Comparison of ENCODE assay signal across 10 mouse cellular contexts in the genomic region with DNA sequence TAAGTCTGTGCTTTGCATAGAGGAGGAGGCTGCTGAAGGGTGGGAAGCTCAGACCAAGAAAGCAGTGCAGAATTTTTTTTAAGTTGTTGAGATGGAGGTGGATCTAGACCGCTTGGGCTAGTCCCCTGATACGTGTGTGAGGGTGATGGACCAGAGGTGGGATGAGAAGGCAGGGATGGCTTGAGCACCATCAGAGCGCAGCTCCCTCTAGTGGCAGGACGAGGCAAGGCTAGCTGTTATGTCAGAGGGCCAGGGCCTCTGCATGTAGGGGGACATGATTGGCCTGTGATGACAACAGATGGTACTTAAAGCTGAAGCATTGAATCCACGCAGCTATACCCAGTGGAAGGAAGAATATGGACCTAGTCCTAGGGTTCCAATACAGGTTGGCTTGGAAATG. TPM values are rescaled to one million over a fixed set of nuclear protein-coding genes. Genes with fewer than 3 reads are reported as not detected.
DNase-seq lines count a peak whose midpoint lies in the region; ATAC-seq and TF ChIP-seq lines count a peak whose summit lies in the region.
"Had no signal": no experiment of that assay in that cellular context is flagged by ENCODE, and none has a peak within 500 bp of the region (broad histone marks: within the 10 kb centered on the region; RNA-seq: fewer than 3 reads in every experiment).

No protein-coding gene starts in this region.

- 0 out of 2 replicates have a peak, but pooled peaks cover 5% of the 10 kb centered on the region for H3K36me3 ChIP-seq in lung, embryonic 14.5 days (ENCODE audit: insufficient read depth)
- H3K36me3 ChIP-seq: stomach, embryonic 15.5 days had no signal

- DNase-seq in gastrocnemius, postnatal 10 days: peak; percentile 38
- no peak for DNase-seq in gastrocnemius, postnatal 4 days (ENCODE audit: low spot score in 2 of 2)
- DNase-seq in 3T3-L1 (ENCODE audit: low read depth, low spot score): peak; percentile 53
- DNase-seq in NIH3T3 (ENCODE audit: low read depth): peak; percentile 34
- DNase-seq in lung, embryonic 14.5 days: peak; percentile 55
- DNase-seq in thymus, postnatal 25 days: peak; percentile 34
- DNase-seq in cerebellum, postnatal 36 days: no peak

- no peak overlapping the region for H3K4me3 ChIP-seq in embryonic fibroblast, embryonic 13.5 days (ENCODE audit: insufficient read depth, low read length)
- no peak overlapping the region for H3K4me3 ChIP-seq in lung, embryonic 14.5 days (ENCODE audit: low read depth, low read length)
- H3K4me3 ChIP-seq: limb, embryonic 13.5 days; stomach, embryonic 15.5 days had no signal

- no peak for ATAC-seq in lung, embryonic 14.5 days (ENCODE audit: insufficient read depth)

- no peak overlapping the region for H3K27ac ChIP-seq in embryonic fibroblast, embryonic 13.5 days (ENCODE audit: insufficient read depth, low read length)
- no peak overlapping the region for H3K27ac ChIP-seq in lung, embryonic 14.5 days (ENCODE audit: low read depth)
- H3K27ac ChIP-seq: stomach, embryonic 15.5 days had no signal

- 51% methylated on average over 5 of the region's 5 CpGs for WGBS in lung, embryonic 14.5 days

- H3K4me1 ChIP-seq in embryonic fibroblast, embryonic 13.5 days (ENCODE audit: control insufficient read depth, insufficient read depth, low read length): no peaks in the 10 kb centered on the region
- no peaks in the 10 kb centered on the region for H3K4me1 ChIP-seq in lung, embryonic 14.5 days (ENCODE audit: insufficient read depth)
- H3K4me1 ChIP-seq: stomach, embryonic 15.5 days had no signal

- no peak overlapping the region for H3K9ac ChIP-seq in lung, embryonic 14.5 days
- H3K9ac ChIP-seq: limb, embryonic 13.5 days; stomach, embryonic 15.5 days had no signal

- TF ChIP-seq CTCF in embryonic fibroblast, embryonic 13.5 days (IDR thresholded peaks at IDR 0.05; ENCODE audit: borderline replicate concordance, insufficient read depth, low read length): peak; percentile 93
- TF ChIP-seq CTCF in lung, embryonic 14.5 days (IDR thresholded peaks at IDR 0.05; ENCODE audit: low read depth): peak; percentile 74

- no peaks in the 10 kb centered on the region for H3K27me3 ChIP-seq in lung, embryonic 14.5 days (ENCODE audit: insufficient read depth, low read length)
- H3K27me3 ChIP-seq: limb, embryonic 13.5 days; stomach, embryonic 15.5 days had no signal

- H3K9me3 ChIP-seq in lung, embryonic 14.5 days (ENCODE audit: low read depth, low read length): no peaks in the 10 kb centered on the region
- H3K9me3 ChIP-seq: limb, embryonic 13.5 days; stomach, embryonic 15.5 days had no signal

- no peak for TF ChIP-seq POLR2A in embryonic fibroblast, embryonic 13.5 days (IDR thresholded peaks at IDR 0.05; ENCODE audit: low read depth, low read length)

- no peak overlapping the region for H3K4me2 ChIP-seq in lung, embryonic 14.5 days
- H3K4me2 ChIP-seq: limb, embryonic 13.5 days; stomach, embryonic 15.5 days had no signal

RNA-seq across cellular contexts. Expression of a gene that starts 7.6 kb away (rescaled TPM):
- 10 to 100 TPM; 28.7 to 29.8 TPM for total RNA-seq in gastrocnemius, postnatal 10 days (2021)
- 10 to 100 TPM; 33.0 to 39.9 TPM for total RNA-seq in gastrocnemius, postnatal 4 days (2021)
- polyA plus RNA-seq in embryonic fibroblast, embryonic 13.5 days (2011; ENCODE audit: insufficient read length, low read depth, missing spikeins): 20.7 and 21.8 TPM in 2 replicates
- polyA plus RNA-seq in lung, embryonic 14.5 days (2014; fragmentation: Nextera tagmentation; extraction: Ambion mirVana): 68.2 and 70.4 TPM in 2 replicates

Comparison
In these comparisons a context has a peak if more than half of its experiments do, and no peak if none do; other contexts are left out.
1. DNase-seq: peak in gastrocnemius, postnatal 10 days (single experiment), 3T3-L1 (single experiment), NIH3T3 (single experiment), lung, embryonic 14.5 days (single experiment) and thymus, postnatal 25 days (single experiment); none in gastrocnemius, postnatal 4 days (0 of 2) and cerebellum, postnatal 36 days (0 of 2).